Mouse (Mus musculus): ENCODE results near the gene Kcnh1. TPM values are rescaled to one million over a fixed set of nuclear protein-coding genes. Genes with fewer than 3 reads are reported as not detected.

The Kcnh1 gene
- polyA plus RNA-seq, 1 experiment from 2014 or later, result 0.94 TPM

GRCm38 (mm10) chr1:192336029-192336428 lies 145.5 kb downstream of the Kcnh1 start:
- H3K27me3 ChIP-seq, result no peaks in the 10 kb centered on the region
- H3K4me3 ChIP-seq, result no peak overlapping the region
- ATAC-seq (ENCODE audit: low FRiP score, low read depth), result no peak
- no peak overlapping the region for H3K27ac ChIP-seq (replicated peaks)
- peaks cover 11% of the 10 kb centered on the region; the same call in 1 of the 2 replicates for H3K9me3 ChIP-seq
- H3K36me3 ChIP-seq, result no peaks in the 10 kb centered on the region
- no peak overlapping the region for H3K9ac ChIP-seq (replicated peaks)
- WGBS, result 92% methylated on average over 5 of the region's 5 CpGs
- no peak overlapping the region for H3K4me2 ChIP-seq (replicated peaks)
- no peaks in the 10 kb centered on the region for H3K4me1 ChIP-seq

- Histone ChIP-seq H3K9me3 (peaks cover 6% of the 10 kb centered on the region; the same call in 1 of the 2 replicates), H3K27ac (replicated peaks) (no peak overlapping the region), H3K36me3 (no peaks in the 10 kb centered on the region), H3K9ac (replicated peaks) (no peak overlapping the region), H3K4me2 (replicated peaks) (no peak overlapping the region), H3K4me1 (no peaks in the 10 kb centered on the region), H3K27me3 (no peaks in the 10 kb centered on the region), H3K4me3 (no peak overlapping the region)
- 83% methylated on average over 9 of the region's 9 CpGs for WGBS
- ATAC-seq (ENCODE audit: low FRiP score, low read depth), result no peak
These were observed 148.9 kb downstream of the Kcnh1 start for GRCm38 (mm10) chr1:192339361-192340077.

GRCm38 (mm10) chr1:192341774-192342173 lies 151.2 kb downstream of the Kcnh1 start:
- Histone ChIP-seq H3K36me3 (no peaks in the 10 kb centered on the region), H3K27me3 (no peaks in the 10 kb centered on the region), H3K4me3 (no peak overlapping the region), H3K4me1 (peaks cover 1% of the 10 kb centered on the region; the same call in 1 of the 2 replicates), H3K27ac (replicated peaks) (no peak overlapping the region), H3K4me2 (replicated peaks) (no peak overlapping the region), H3K9me3 (peaks cover 6% of the 10 kb centered on the region; the same call in 1 of the 2 replicates), H3K9ac (replicated peaks) (no peak overlapping the region)
- no peak for ATAC-seq (ENCODE audit: low FRiP score, low read depth)
- 85% methylated on average over 4 of the region's 4 CpGs for whole genome bisulfite sequencing

GRCm38 (mm10) chr1:192343996-192344395 lies 153.4 kb downstream of the Kcnh1 start:
- no peak for ATAC-seq (ENCODE audit: low FRiP score, low read depth)
- H3K4me3 ChIP-seq, result no peak overlapping the region
- H3K9me3 ChIP-seq, result no peaks in the 10 kb centered on the region
- no peak overlapping the region for H3K9ac ChIP-seq (replicated peaks)
- WGBS, result 94% methylated on average over 4 of the region's 4 CpGs
- no peak overlapping the region for H3K27ac ChIP-seq (replicated peaks)
- H3K4me1 ChIP-seq, result peaks cover 3% of the 10 kb centered on the region; the same call in 1 of the 2 replicates
- H3K36me3 ChIP-seq, result no peaks in the 10 kb centered on the region
- H3K4me2 ChIP-seq (replicated peaks), result no peak overlapping the region
- no peaks in the 10 kb centered on the region for H3K27me3 ChIP-seq

- H3K9me3 ChIP-seq, result no peaks in the 10 kb centered on the region
- no peak overlapping the region for H3K27ac ChIP-seq (replicated peaks)
- H3K36me3 ChIP-seq, result no peaks in the 10 kb centered on the region
- no peak for ATAC-seq (ENCODE audit: low FRiP score, low read depth)
- no peak overlapping the region for H3K4me3 ChIP-seq
- 84% methylated on average over 5 of the region's 5 CpGs for WGBS
- H3K27me3 ChIP-seq, result no peaks in the 10 kb centered on the region
- H3K4me1 ChIP-seq, result peaks cover 3% of the 10 kb centered on the region; the same call in 1 of the 2 replicates
- H3K4me2 ChIP-seq (replicated peaks), result no peak overlapping the region
- H3K9ac ChIP-seq (replicated peaks), result no peak overlapping the region
These were observed 156.8 kb downstream of the Kcnh1 start for GRCm38 (mm10) chr1:192347327-192347726.

- no peak overlapping the region for H3K9ac ChIP-seq (replicated peaks)
- no peaks in the 10 kb centered on the region for H3K9me3 ChIP-seq
- ATAC-seq (ENCODE audit: low FRiP score, low read depth), result no peak
- no peaks in the 10 kb centered on the region for H3K4me1 ChIP-seq
- no peak overlapping the region for H3K4me2 ChIP-seq (replicated peaks)
- H3K36me3 ChIP-seq, result no peaks in the 10 kb centered on the region
- H3K4me3 ChIP-seq, result no peak overlapping the region
- no peaks in the 10 kb centered on the region for H3K27me3 ChIP-seq
- WGBS, result 78% methylated on average over 3 of the region's 3 CpGs
- H3K27ac ChIP-seq (replicated peaks), result no peak overlapping the region
These were observed 165.7 kb downstream of the Kcnh1 start for GRCm38 (mm10) chr1:192356231-192356630.

GRCm38 (mm10) chr1:192359212-192359611 lies 168.6 kb downstream of the Kcnh1 start:
- no peak for ATAC-seq (ENCODE audit: low FRiP score, low read depth)
- Histone ChIP-seq H3K36me3 (no peaks in the 10 kb centered on the region), H3K4me1 (no peaks in the 10 kb centered on the region), H3K9ac (replicated peaks) (no peak overlapping the region), H3K9me3 (no peaks in the 10 kb centered on the region), H3K4me2 (replicated peaks) (no peak overlapping the region), H3K27me3 (no peaks in the 10 kb centered on the region), H3K27ac (replicated peaks) (no peak overlapping the region), H3K4me3 (no peak overlapping the region)
- WGBS, result 89% methylated on average over 2 of the region's 2 CpGs

- no peak overlapping the region for H3K9ac ChIP-seq (replicated peaks)
- no peaks in the 10 kb centered on the region for H3K9me3 ChIP-seq
- no peaks in the 10 kb centered on the region for H3K27me3 ChIP-seq
- 41% methylated on average over 5 of the region's 5 CpGs for WGBS
- ATAC-seq (ENCODE audit: low FRiP score, low read depth), result no peak
- H3K27ac ChIP-seq (replicated peaks), result no peak overlapping the region
- H3K4me3 ChIP-seq, result no peak overlapping the region
- no peaks in the 10 kb centered on the region for H3K4me1 ChIP-seq
- H3K36me3 ChIP-seq, result no peaks in the 10 kb centered on the region
- no peak overlapping the region for H3K4me2 ChIP-seq (replicated peaks)
These were observed 177.8 kb downstream of the Kcnh1 start for GRCm38 (mm10) chr1:192368336-192368735.

GRCm38 (mm10) chr1:192371943-192372614 lies 181.5 kb downstream of the Kcnh1 start:
- H3K4me2 ChIP-seq (replicated peaks), result no peak overlapping the region
- H3K4me3 ChIP-seq, result no peak overlapping the region
- no peaks in the 10 kb centered on the region for H3K4me1 ChIP-seq
- no peaks in the 10 kb centered on the region for H3K9me3 ChIP-seq
- ATAC-seq (ENCODE audit: low FRiP score, low read depth), result no peak
- no peak overlapping the region for H3K9ac ChIP-seq (replicated peaks)
- WGBS, result 87% methylated on average over 4 of the region's 4 CpGs
- H3K27me3 ChIP-seq, result no peaks in the 10 kb centered on the region
- no peak overlapping the region for H3K27ac ChIP-seq (replicated peaks)
- no peaks in the 10 kb centered on the region for H3K36me3 ChIP-seq

GRCm38 (mm10) chr1:192378546-192379075 lies 188.0 kb downstream of the Kcnh1 start:
- Histone ChIP-seq H3K4me2 (replicated peaks) (no peak overlapping the region), H3K27ac (replicated peaks) (no peak overlapping the region), H3K4me3 (no peak overlapping the region), H3K9ac (replicated peaks) (no peak overlapping the region), H3K9me3 (no peaks in the 10 kb centered on the region), H3K27me3 (no peaks in the 10 kb centered on the region), H3K36me3 (no peaks in the 10 kb centered on the region), H3K4me1 (no peaks in the 10 kb centered on the region)
- WGBS, result 90% methylated on average over 4 of the region's 4 CpGs
- no peak for ATAC-seq (ENCODE audit: low FRiP score, low read depth)

GRCm38 (mm10) chr1:192380596-192381041 lies 190.0 kb downstream of the Kcnh1 start:
- WGBS, result 61% methylated on average over 5 of the region's 5 CpGs

GRCm38 (mm10) chr1:192387624-192388023 lies 197.1 kb downstream of the Kcnh1 start:
- Histone ChIP-seq H3K4me3 (no peak overlapping the region), H3K36me3 (no peaks in the 10 kb centered on the region), H3K27ac (replicated peaks) (no peak overlapping the region), H3K9me3 (no peaks in the 10 kb centered on the region), H3K27me3 (no peaks in the 10 kb centered on the region), H3K9ac (replicated peaks) (no peak overlapping the region), H3K4me2 (replicated peaks) (no peak overlapping the region), H3K4me1 (no peaks in the 10 kb centered on the region)
- no peak for ATAC-seq (ENCODE audit: low FRiP score, low read depth)

More at GRCm38 (mm10) chr1:192380596-192381041, 190.0 kb downstream of the Kcnh1 start:
- no peak for ATAC-seq (ENCODE audit: low FRiP score, low read depth)
- Histone ChIP-seq H3K9ac (replicated peaks) (no peak overlapping the region), H3K27ac (replicated peaks) (no peak overlapping the region), H3K4me2 (replicated peaks) (no peak overlapping the region), H3K9me3 (no peaks in the 10 kb centered on the region), H3K36me3 (no peaks in the 10 kb centered on the region), H3K4me3 (no peak overlapping the region), H3K27me3 (no peaks in the 10 kb centered on the region), H3K4me1 (no peaks in the 10 kb centered on the region)
